Mouse (Mus musculus): ENCODE results near the gene Tbl3.
"Not testable (repeated sequence)": the region's sequence is repeated elsewhere in the genome, so short reads cannot be mapped to it uniquely, and the experiment has no call there.

Tbl3 gene

DNA sequence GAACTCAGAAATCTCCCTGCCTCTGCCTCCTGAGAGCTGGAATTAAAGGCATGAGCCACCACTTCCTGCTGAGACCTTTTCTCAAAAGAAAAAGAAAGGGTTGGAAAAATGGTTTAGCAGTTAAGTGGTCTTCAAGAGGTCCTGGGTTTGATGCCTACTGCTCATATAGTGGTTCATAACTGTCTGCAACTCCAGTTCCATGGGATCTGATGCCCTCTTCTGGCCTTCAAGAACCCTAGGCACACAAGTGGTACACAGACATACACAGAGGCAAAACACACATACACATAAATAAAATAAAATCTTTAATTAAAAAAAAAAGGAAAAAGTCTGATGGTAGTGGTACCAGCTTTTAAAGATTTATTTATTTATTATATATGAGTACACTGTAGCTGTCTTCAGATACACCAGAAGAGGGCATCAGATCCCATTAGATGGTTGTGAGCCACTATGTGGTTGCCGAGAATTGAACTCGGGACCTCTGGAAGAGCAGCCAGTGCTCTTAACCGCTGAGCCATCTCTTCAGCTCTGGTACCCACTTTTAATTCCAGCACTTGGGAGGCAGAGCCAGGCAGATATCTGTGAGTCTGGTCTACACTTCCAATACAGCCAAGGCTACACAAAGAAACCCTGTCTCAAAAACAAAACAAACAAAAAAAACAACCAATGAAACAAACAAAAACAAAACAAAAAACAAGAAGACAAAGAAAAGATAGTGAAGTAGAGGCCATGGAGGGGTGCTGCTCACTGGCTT lies 18.4 kb upstream of the Tbl3 start:
- DNase-seq = no peak

DNA sequence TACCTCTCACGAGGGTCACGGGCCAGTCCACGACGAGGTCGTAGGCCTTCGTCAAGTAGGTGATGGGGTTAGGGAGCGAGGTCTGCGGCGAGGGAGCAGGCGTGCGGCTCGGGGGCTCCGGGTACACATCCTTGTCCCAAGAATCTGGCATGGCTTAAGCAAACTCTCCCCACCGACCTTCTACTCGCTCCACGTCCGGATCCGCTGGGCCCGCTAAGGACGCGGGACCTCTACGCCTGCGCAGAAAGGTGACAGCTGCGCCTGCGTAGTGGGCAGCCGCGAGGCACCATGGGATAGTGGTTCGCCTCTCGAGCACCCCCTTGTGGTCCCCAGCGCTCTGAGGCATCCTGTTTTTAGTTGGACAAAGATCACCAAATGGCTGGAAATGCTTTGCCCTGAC lies 16.7 kb upstream of the Tbl3 start, which contains the start of gene Ndufb10:
Ndufb10 (minus strand) TSS at position 295 of the 400 bp plus-strand sequence.
- peak; percentile 99 for DNase-seq

DNA sequence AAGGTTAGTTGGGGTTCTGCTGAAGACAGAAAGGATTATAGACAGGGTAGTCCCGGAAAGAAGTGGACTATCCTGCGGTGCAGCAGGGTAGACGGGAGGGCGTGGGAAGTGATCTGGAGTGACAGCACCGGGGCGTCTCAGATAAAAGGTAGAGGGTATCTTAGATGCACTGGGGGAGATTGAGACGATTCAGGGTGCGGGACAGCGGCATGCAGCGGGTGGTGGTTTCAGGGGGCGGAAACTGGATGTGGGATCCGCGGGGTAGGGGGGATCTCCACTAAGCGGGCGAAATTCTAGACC lies 16.4 kb upstream of the Tbl3 start:
- no peak for DNase-seq

DNA sequence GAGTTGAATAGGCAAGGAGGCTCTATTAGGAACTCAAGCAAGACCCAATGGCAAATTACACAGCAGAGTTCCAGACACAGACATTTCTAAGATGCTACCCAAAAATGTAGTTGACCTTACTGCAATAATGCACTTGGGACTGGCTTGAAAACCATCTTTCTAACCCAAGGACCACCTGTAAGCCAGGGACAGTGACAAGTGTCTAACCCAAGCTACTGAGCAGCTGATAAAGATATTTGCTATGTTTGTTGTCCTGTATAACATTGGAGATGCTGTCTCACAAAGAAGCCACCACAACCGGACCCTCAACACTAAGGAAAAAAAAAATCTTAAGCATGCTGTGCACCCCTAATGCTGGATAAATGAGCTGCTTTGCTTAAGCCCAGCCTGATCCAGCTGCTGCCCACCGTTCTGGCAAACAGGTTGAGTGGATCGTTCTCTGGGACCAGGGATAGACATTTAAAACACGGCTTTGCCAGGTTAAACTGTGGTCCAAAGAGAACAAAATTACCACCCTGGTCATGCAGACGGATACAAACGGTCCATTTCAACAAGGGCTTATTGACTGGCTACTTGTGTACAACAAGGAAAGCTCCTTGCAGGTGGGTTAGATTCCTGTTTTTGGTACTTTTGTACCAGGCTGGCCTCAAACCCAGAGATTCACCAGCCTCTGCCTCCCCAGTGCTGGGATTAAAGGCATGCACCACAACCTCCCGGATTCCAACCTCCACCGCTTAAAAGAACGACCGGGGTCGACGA lies 15.8 kb upstream of the Tbl3 start:
- DNase-seq = peak; percentile 83

DNA sequence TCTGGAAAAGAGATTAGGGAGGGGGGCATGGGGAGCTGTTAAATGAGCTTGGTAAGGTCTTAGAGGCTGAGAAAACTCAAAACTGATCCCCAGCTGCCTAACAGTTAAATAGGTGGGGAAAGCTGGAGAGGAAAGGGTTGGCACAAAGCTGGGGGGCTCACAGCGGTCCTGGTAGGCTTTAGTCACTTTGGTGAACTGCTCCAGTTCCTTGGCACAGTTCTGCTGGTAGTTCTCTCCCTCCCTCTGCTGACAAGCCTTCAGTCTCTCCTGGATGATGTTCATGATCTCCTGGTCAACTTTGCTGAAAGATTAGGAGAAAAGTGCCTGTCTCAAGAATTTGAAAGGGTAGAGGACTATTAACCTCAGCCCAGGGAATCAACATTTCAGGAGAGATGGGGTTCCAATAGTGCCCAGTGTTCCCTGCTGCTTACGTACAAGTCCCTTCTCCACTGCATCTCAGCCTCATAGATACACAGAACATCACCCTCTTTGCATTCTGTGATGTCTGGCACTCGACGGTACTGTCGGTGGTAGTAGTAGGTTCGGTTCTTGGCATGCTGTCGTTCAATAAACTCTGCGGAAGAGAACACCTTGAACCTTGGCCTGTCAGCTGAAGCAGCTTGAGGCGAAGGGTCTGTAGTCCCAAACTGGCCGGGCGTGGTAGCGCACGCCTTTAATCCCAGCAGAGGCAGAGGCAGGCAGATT lies 14.9 kb upstream of the Tbl3 start:
- peak; percentile 91 for DNase-seq

DNA sequence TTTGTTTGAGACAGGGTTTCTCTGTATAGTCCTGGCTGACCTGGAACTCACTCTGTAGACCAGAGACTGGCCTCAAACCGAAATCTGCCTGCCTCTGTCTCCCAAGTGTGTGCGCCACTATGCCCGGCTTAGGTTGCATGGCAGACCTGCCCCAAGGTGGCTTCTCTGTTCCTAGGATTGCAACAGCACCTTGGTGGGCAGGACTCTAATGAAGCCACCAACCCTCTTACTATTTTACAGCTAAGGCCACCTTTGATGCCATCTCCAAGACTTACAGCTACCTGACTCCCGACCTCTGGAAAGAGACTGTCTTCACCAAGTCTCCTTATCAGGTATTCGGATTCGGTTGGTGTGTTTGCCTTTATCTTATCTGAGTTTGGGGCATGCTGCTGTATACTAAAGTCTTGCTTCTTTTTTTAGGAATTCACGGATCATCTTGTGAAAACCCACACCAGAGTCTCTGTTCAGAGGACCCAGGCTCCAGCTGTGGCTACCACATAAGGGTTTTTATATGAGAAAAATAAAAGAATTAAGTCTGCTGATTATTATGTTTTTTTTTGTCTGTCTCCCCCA lies 14.0 kb upstream of the Tbl3 start:
- peak; percentile 85 for DNase-seq

DNA sequence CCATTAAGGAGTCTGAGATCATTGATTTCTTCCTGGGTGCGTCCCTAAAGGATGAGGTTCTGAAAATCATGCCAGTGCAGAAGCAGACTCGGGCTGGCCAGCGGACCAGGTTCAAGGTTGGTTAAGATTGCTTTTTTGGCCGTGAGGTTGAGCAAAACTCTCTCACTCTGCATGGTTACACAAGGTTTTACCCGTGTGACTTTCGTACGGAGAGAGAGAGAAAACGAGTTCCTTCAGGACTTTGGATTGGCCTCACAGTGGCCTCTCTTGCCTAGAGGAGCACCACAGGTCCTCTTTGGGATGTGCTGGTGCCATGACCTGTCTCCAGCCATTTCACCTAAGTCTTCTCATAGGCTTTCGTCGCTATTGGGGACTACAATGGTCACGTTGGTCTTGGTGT lies 13.2 kb upstream of the Tbl3 start:
- peak; percentile 88 for DNase-seq

DNA sequence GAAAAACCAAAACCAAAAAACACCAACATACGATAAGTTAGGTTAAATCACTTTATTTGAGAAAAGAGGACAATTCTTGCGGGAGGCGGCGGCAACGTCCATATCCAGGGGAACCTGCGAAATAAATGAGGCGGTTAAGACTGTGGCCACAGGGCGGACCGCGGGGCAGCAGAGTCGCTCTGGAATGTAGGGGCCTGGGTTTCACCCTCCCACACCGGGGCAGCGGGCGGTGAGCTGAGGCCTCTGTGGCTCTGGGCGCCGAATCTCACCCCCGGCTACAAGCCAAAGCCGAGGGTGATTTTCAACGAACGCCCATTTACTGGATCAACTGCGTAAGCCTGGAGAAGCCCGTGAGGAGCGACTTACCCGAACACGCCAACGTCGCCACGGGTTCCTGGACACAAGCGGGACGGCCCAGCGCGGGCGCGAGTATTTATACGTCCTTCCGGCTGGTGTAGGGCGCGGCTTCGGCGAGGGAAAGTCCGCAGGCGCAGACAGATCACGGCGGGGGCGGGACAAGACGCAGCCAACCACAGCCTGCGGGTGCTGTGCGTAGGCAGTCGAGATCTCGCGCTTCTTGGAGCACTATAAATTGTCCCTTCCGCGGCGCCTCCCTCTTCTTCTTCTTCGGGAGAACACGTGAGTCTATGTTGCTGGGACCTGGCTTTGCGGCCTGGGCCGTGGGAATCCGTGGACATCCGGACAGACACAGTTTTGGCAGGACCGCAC lies 12.2 kb upstream of the Tbl3 start:
- peak; percentile 100 for DNase-seq

DNA sequence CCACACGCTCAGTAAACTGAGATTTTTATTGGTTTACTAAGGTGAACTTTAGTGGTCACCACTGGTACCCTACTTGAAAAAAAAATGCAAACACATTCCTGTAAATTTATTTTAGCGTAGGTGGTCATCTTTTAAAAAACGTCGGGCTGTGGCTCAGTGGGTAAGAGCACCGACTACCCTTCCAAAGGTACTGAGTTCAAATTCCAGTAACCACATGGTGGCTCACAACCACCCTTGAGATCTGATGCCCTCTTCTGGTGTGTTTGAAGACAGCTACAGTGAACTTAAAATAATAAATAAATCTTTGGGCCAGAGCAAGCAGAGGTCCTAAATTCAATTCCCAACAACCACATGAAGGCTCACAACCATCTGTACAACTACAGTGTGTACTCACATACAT lies 11.5 kb upstream of the Tbl3 start:
- DNase-seq = not testable (repeated sequence)

DNA sequence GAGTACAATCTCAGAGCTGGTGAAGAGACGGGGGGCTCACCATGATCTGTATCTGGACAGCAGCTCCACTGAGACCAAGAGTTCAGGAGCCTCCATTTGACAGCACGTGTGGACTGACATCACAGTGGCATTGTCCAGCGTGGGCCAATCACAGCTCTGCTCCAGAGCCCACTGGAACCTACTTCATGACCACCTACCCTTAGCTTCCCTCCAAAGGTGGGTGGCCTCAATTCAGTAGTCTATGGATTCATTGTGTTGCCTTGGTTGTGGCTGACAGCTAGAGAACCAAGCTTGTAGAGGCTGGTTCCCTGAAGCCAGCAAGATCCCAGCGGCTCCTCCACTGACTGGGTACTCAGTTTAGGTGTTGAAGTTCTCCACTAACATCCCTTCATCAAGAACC lies 10.5 kb upstream of the Tbl3 start, which contains the start of the genes Rnf151 and Rps2:
Rnf151 (minus strand) TSS at position 121 of the 400 bp plus-strand sequence.
Rps2 (plus strand) TSS at position 174 of the 400 bp plus-strand sequence.
- DNase-seq = peak; percentile 89

DNA sequence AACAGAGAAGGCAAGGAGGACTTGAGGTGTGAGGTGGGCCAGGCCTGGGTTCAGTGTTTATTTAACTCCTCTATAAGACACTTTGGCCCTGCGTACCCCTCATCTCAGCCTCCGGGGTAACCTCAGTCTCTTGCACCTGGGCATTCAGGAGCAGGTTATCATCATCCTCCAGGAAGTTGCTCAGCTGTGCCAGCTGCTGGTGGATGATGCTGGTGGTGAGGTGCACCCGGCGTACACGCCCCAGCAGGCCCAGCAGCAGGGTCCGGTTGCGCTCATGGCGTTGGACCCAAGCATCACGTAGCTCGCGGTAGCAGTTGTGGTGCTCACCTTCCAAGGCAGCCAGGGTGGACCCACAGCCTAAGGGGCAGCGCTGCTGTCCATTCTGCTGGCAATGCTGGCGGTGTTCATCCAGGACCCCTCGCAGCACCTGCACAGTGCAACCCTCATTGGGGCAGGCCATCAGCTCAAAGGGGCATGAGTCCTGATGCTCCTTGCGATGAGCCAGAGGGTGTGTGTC lies 8.8 kb upstream of the Tbl3 start:
- peak; percentile 87 for DNase-seq

DNA sequence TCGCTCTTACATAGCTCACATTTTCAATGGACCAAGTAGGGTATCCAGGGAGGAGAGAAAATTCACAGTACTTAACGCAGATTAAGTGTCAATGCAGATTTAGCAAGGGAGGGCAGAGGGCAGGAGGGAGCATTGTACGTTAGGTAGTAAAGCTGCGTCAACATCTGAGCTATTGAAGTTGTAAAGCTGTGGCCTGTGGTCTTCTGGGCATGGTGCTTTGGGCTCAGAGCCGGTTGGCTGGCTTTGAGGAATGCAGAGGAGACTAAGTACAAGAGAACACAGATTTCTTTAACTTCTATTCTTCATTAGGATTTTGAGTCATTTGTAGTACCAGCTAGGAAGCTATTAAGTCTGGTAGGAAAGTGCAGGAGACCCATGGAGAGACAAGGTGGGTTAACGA lies 8.1 kb upstream of the Tbl3 start:
- DNase-seq = no peak

DNA sequence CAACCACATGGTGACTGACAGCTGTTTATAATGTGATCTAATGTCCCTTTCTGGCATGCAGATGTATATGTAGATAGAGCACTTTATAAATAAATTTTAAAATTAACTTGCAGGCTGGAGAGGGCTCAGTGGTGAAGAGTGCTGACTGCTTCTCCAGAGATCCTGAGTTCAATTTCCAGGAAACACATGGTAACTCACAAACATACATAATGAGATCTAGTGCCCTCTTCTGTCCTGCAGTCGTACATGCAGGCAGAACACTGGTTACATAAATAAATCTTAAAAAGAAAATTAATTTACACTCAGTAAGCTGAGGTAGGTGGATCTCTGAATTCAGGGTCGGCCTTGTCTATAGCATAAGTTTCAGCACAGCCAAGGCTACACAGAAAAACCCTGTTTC lies 1.2 kb upstream of the Tbl3 start:
- DNase-seq = no peak

DNA sequence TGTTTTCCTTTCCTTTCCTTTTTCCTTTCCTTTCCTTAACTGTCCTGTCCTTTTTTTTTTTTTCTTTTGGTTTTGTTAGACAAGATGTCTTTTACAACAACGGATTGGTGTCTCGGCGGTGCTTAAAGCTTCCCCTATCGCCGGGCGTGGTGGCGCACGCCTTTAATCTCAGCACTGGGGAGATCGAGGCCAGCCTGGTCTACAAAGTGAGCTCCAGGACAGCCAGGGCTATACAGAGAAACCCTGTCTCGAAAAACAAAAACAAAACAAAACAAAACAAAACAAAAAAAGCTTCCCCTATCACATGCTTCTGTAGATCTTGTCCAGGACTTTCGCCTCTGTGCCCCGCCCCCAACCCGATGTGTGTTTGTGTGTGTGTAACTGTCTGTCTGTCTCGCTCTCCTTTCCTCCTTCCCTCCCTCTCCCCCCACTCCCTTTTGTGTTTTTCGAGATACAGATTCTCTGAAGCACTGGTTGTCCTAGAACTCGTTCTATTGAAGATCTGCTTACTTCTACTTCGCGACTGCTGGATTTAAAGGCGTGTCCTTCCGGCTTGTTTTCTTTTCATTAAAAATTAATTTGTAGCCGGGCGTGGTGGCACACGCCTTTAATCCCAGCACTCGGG lies 453 bp upstream of the Tbl3 start:
- DNase-seq = peak; percentile 88

DNA sequence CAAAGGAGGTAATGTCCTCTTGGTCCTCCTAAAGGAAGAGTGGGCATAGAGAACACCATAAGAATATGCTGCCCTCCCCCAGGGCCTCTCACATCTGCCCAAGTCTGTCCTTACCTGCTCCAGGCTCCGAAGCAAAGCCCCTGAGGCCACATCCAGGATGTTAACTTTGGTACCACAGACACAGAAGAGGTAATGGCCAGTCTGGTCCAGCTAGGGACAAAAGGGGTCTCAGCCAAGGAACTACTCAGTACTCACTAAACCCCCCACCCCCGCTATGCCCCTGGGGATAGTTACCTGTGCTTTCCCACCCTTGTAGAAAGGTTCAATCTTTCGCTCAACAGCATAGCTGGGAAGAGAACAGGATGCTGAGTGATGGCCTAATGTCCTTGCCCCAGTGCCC lies 1.6 kb downstream of the Tbl3 start:
- peak; percentile 92 for DNase-seq

DNA sequence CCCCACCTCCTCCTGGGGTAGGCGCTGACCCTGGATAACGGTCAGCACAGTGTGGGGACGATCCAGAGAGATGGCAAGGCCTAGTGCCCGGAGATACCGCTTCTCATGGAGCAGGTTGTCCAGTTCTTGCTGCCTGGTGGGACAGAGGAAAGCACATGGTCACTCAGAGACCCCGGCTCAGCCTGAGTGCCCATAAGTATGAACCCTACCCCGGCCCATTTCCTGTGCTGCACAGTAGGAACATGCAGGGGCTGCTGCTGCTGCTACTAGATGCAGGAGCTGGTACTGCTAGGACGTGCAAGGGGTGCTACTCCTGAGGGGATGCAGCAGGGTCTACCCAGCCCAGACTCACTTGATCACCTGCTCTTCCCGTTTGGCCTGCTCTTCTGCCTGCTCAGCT lies 6.2 kb downstream of the Tbl3 start:
- DNase-seq = peak; percentile 91

DNA sequence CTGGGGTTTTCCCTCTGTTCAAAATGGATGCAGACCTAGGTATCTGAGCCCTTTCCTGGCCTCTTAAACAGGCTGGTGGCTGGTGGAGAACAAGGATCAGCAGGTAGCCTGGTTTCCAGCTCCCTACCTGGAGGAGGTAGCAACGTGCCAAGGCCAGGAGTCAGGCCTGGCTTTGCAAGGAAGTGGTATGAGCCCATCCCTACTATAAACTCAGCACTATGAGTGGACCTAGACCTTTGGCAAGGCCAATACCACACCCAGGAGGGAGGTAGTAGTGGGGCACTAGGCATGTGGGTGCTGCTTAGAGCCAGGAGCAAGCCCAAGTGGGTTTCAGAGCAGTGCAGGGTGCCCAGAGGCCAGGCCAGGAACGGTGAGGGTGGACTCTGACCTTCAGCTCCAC lies 8.0 kb downstream of the Tbl3 start:
- DNase-seq = peak; percentile 81

DNA sequence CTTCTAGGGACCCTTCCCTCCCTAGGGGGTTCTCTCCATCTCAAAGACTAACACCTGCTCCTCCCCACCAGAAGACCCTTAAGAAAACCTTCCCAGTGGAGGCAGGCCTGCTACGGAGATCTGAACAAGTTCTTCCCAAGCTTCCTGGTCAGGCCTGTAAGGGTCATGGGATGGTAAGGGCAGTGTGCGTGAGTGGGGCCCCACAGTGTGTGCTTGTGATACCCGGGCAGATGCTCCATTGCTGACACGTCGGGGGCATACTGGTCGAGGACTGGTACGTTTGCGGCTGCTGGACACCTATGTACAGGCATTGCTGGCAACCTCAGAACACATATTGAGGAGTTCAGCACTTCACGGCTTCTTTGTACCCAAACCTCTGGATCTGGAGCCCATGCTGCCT lies 8.7 kb downstream of the Tbl3 start:
- DNase-seq = peak; percentile 90

DNA sequence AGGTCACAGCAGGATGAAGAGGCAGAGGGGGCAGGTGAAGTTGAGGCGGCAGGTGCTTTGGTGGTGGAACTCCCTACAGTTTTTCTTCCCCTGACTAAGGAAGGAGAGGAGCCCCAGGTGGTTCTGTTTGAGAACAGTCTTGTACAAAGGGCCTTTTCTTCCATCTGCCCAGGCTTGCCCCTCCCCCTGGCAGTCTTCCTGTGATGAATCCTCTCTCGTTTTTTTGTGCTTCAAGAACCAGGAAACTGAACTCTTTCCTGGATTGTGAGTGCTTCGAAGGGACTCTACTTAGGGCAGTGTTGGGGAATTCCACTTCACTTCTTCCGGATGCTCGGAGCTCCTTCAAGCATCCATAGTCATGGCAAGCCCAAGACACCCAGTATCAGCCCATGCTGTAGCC lies 9.5 kb downstream of the Tbl3 start:
- peak; percentile 89 for DNase-seq

DNA sequence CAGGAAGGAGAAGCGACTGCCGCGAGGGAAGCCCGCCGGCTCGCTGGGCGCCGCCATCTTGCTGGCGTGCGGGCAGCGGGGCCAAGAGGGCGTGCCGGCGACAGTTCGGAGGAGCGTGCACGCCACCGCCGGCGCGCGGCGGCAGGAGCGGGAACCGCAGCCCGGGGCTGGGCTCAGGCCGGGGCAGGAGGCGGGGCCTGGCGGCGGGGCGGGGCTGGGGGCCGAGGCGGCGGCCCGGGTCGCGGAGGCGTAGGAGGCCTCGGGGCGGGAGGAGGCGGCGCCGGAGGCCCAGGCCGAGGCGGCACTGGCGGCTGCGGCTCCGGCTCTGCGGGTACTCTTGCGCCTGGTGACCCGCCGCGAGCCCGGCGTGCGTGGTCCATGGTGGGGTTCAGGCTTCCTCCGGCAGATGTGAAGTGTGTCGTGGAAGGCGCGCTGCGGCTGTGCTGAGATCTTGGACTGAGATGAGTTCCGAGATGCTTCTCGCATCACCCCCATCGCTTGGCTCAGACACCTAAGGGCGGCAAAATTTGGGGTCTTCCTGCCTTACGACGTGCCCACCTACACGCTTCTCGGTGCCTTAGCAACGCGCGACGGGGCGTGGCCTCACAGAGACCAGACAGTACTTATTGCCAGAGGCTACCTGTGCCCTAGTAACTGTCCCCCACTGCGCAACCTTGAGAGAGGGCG lies 11.3 kb downstream of the Tbl3 start, which contains the start of the genes Gfer and Noxo1:
Gfer (minus strand) TSS at position 146 of the 687 bp plus-strand sequence.
Noxo1 (plus strand) TSS at position 224 of the 687 bp plus-strand sequence.
- peak; percentile 99 for DNase-seq

All from heart, adult 11 months (tissue).